Mouse (Mus musculus): ENCODE data around the gene Mttp. TPM values are rescaled to one million over a fixed set of nuclear protein-coding genes. Genes with fewer than 3 reads are reported as not detected.

Gene Mttp
- total and polyA plus RNA-seq, 2 experiments from 2014 or later = 4.5 to 6.6 TPM

GRCm38 (mm10) chr3:138060429-138060828 lies 84.3 kb downstream of the Mttp start:
- Histone ChIP-seq H3K4me3 (ENCODE audit: low read length) (no peak overlapping the region), H3K4me2 (ENCODE audit: low read depth, low read length) (no peak overlapping the region), H3K27me3 (ENCODE audit: insufficient read depth, low read length) (no peaks in the 10 kb centered on the region), H3K27ac (no peak overlapping the region), H3K36me3 (ENCODE audit: insufficient read depth, low read length) (no peaks in the 10 kb centered on the region), H3K9me3 (ENCODE audit: low read length) (no peaks in the 10 kb centered on the region), H3K4me1 (ENCODE audit: insufficient read depth, low read length) (0 out of 2 replicates have a peak, but pooled peaks cover 5% of the 10 kb centered on the region), H3K9ac (replicated peaks; ENCODE audit: low read length) (no peak overlapping the region)
- ATAC-seq (no peak), DNase-seq (ENCODE audit: low spot score) (no peak)
- 88% methylated on average over 7 of the region's 7 CpGs for WGBS
- TF ChIP-seq CTCF (IDR thresholded peaks at IDR 0.05; ENCODE audit: low read depth) = no peak

GRCm38 (mm10) chr3:138058226-138058625 lies 86.5 kb downstream of the Mttp start:
- 47% methylated on average over 4 of the region's 4 CpGs for WGBS

DNA sequence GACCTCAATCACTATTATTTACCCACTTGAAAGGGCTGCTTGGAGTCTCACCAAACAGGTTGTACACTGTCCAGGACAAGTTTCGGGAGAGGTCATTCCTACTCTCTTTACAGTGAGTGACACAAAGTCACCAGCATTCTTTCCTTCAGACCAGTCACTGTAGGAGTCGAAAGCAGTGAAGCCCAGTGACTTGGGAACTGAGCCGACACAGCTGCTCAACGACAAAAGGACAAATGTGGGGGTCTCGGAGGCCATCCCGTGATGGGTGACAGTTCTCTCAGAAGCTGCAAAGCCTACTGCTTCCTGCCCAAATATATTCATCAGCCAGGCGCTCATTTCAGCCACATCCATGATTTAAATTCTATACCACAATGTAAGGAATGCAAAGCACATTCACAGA lies 87.8 kb downstream of the Mttp start:
- DNase-seq (ENCODE audit: low spot score) (no peak), ATAC-seq (0 out of 2 replicates have a peak, but pooled peaks have one; percentile 21)
- Histone ChIP-seq H3K27ac (no peak overlapping the region), H3K36me3 (ENCODE audit: insufficient read depth, low read length) (no peaks in the 10 kb centered on the region), H3K4me1 (ENCODE audit: insufficient read depth, low read length) (no peaks in the 10 kb centered on the region), H3K27me3 (ENCODE audit: insufficient read depth, low read length) (no peaks in the 10 kb centered on the region), H3K4me3 (ENCODE audit: low read length) (no peak overlapping the region), H3K9ac (replicated peaks; ENCODE audit: low read length) (no peak overlapping the region), H3K9me3 (ENCODE audit: low read length) (no peaks in the 10 kb centered on the region), H3K4me2 (ENCODE audit: low read depth, low read length) (no peak overlapping the region)
- WGBS = 43% methylated on average over 7 of the region's 7 CpGs
- TF ChIP-seq CTCF (IDR thresholded peaks at IDR 0.05; ENCODE audit: low read depth) = no peak

More at GRCm38 (mm10) chr3:138058226-138058625, 86.5 kb downstream of the Mttp start:
- DNase-seq (ENCODE audit: low spot score) = peak; percentile 42
- Histone ChIP-seq H3K27ac (no peak overlapping the region), H3K4me1 (ENCODE audit: insufficient read depth, low read length) (no peaks in the 10 kb centered on the region), H3K9me3 (ENCODE audit: low read length) (no peaks in the 10 kb centered on the region), H3K4me3 (ENCODE audit: low read length) (no peak overlapping the region), H3K36me3 (ENCODE audit: insufficient read depth, low read length) (no peaks in the 10 kb centered on the region), H3K4me2 (ENCODE audit: low read depth, low read length) (no peak overlapping the region), H3K9ac (replicated peaks; ENCODE audit: low read length) (no peak overlapping the region), H3K27me3 (ENCODE audit: insufficient read depth, low read length) (no peaks in the 10 kb centered on the region)
- no peak for ATAC-seq
- no peak for TF ChIP-seq CTCF (IDR thresholded peaks at IDR 0.05; ENCODE audit: low read depth)

DNA sequence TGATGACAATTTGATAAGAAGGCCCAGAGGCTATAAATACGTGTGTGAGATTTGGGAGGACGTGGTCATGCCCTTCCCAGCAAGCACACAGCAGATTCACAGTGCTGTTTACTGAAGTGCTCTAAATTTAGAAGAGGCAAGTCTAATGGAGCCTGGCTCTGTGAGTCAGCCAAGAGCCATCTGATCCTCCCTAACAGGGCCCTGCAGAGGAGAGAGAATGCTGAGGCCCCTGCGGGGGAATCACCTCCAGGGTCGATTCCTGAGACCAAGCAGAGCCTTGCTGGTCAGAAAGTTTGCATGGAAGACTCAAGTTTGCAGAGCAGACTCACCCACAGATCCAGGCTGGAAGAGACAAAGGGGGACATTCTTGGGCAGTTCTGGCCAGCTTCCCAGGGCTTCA lies 90.8 kb downstream of the Mttp start:
- Histone ChIP-seq H3K27ac (no peak overlapping the region), H3K9me3 (ENCODE audit: low read length) (no peaks in the 10 kb centered on the region), H3K4me2 (ENCODE audit: low read depth, low read length) (no peak overlapping the region), H3K9ac (replicated peaks; ENCODE audit: low read length) (no peak overlapping the region), H3K4me1 (ENCODE audit: insufficient read depth, low read length) (no peaks in the 10 kb centered on the region), H3K36me3 (ENCODE audit: insufficient read depth, low read length) (no peaks in the 10 kb centered on the region), H3K4me3 (ENCODE audit: low read length) (no peak overlapping the region), H3K27me3 (ENCODE audit: insufficient read depth, low read length) (no peaks in the 10 kb centered on the region)
- ATAC-seq (no peak), DNase-seq (ENCODE audit: low spot score) (no peak)
- 42% methylated on average over 4 of the region's 4 CpGs for WGBS
- no peak for TF ChIP-seq CTCF (IDR thresholded peaks at IDR 0.05; ENCODE audit: low read depth)

- Histone ChIP-seq H3K27me3 (ENCODE audit: insufficient read depth, low read length) (no peaks in the 10 kb centered on the region), H3K4me3 (ENCODE audit: low read length) (no peak overlapping the region), H3K36me3 (ENCODE audit: insufficient read depth, low read length) (no peaks in the 10 kb centered on the region), H3K4me2 (ENCODE audit: low read depth, low read length) (no peak overlapping the region), H3K27ac (no peak overlapping the region), H3K9ac (replicated peaks; ENCODE audit: low read length) (no peak overlapping the region), H3K4me1 (ENCODE audit: insufficient read depth, low read length) (no peaks in the 10 kb centered on the region), H3K9me3 (ENCODE audit: low read length) (no peaks in the 10 kb centered on the region)
- WGBS = 66% methylated on average over 3 of the region's 3 CpGs
- ATAC-seq = no peak
- no peak for DNase-seq (ENCODE audit: low spot score)
- TF ChIP-seq CTCF (IDR thresholded peaks at IDR 0.05; ENCODE audit: low read depth) = no peak
These were observed 93.3 kb downstream of the Mttp start for GRCm38 (mm10) chr3:138051431-138051830.

GRCm38 (mm10) chr3:138050772-138051171 lies 94.0 kb downstream of the Mttp start:
- Histone ChIP-seq H3K4me2 (ENCODE audit: low read depth, low read length) (no peak overlapping the region), H3K36me3 (ENCODE audit: insufficient read depth, low read length) (no peaks in the 10 kb centered on the region), H3K27me3 (ENCODE audit: insufficient read depth, low read length) (no peaks in the 10 kb centered on the region), H3K4me3 (ENCODE audit: low read length) (no peak overlapping the region), H3K9me3 (ENCODE audit: low read length) (no peaks in the 10 kb centered on the region), H3K4me1 (ENCODE audit: insufficient read depth, low read length) (no peaks in the 10 kb centered on the region), H3K9ac (replicated peaks; ENCODE audit: low read length) (no peak overlapping the region), H3K27ac (no peak overlapping the region)
- WGBS = 89% methylated on average over 11 of the region's 11 CpGs
- no peak for ATAC-seq
- TF ChIP-seq CTCF (IDR thresholded peaks at IDR 0.05; ENCODE audit: low read depth) = no peak
- no peak for DNase-seq (ENCODE audit: low spot score)

DNA sequence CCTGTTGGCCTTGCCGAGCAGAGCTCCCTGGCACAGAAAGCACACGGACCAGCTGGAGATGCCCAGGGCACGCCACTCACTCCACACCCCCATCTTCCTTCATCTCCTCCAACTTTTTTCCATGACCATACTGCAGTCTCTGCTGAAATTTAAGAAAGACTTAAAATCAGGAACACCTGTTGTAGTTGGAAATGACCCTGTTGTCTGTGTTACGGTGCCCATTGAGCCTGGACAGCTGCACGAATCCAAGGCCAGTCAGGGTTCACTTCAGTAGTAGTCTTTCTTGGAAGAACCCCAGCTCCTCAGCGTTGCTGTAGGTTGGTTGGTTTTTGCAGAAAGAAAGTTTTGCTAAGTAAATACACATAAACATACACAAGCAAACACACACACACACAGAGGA lies 95.2 kb downstream of the Mttp start:
- Histone ChIP-seq H3K9ac (replicated peaks; ENCODE audit: low read length) (no peak overlapping the region), H3K4me1 (ENCODE audit: insufficient read depth, low read length) (no peaks in the 10 kb centered on the region), H3K9me3 (ENCODE audit: low read length) (no peaks in the 10 kb centered on the region), H3K27me3 (ENCODE audit: insufficient read depth, low read length) (no peaks in the 10 kb centered on the region), H3K27ac (no peak overlapping the region), H3K4me2 (ENCODE audit: low read depth, low read length) (no peak overlapping the region), H3K36me3 (ENCODE audit: insufficient read depth, low read length) (no peaks in the 10 kb centered on the region), H3K4me3 (ENCODE audit: low read length) (no peak overlapping the region)
- WGBS = 77% methylated on average over 6 of the region's 6 CpGs
- DNase-seq (ENCODE audit: low spot score) = no peak
- ATAC-seq = no peak
- TF ChIP-seq CTCF (IDR thresholded peaks at IDR 0.05; ENCODE audit: low read depth) = no peak

All from hindbrain, postnatal 0 days (tissue).